Mouse (Mus musculus): ENCODE measurements at regions not wholly inside any gene's neighbourhood (a gene's known extent, or its start where the extent isn't known, plus 50 kb on each side); places are given as distances from the start of the nearest gene placed in this dataset.

DNA sequence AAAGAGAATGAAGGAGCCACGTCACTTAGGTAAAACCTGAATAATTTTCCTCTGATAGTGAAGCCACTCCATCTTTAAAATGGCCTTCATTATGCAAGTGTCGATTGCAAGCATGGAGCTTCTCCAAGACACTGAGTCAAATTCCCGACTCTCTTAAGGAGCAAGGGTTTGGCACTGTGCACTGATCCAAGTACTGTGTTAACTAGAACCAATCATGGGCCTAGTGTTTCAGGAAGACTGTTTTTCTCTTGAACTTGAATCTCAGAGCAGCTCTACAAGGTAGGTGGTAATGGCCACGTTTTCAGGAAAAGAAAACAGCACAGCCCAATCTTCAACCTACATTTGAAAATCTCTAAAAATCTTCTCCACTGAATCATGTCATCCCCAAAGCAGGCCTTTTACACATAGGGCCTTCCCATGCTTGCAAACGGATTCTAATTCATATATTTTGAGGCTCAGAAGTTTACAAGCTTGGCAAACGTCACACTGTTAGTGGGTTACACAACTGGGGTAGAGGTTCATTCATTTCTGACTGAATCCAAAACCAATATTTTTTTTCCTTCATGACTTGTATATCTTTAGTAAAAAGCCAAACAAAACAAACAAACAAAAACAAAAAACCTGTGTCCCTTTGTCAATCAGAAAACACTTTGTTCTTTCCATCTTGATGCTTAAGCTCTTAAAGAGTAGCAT, 342.2 kb upstream of the Zfp462 start:
- peak; percentile 40 for DNase-seq (ENCODE audit: low read depth)

DNA sequence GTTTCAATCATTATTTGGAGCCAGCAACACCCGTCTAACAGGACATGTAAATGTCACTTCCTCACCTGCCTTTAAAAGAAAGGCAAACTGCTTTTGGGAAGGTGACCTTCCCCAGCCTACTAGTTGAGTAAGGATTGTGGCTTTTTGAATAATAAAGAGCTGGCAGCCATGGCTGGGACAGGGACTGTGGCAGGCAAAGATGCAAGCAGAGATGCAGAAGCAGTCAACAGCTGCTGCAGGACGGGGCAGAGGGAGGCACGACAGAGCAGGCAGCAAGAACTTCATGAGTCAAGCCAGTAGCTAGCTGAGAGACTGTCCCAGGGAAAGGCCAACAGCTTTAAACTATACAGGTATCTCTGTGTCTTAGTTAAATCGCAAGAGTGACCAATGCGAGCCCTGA, 334.7 kb upstream of the Zfp462 start:
- DNase-seq (ENCODE audit: low read depth), result no peak

DNA sequence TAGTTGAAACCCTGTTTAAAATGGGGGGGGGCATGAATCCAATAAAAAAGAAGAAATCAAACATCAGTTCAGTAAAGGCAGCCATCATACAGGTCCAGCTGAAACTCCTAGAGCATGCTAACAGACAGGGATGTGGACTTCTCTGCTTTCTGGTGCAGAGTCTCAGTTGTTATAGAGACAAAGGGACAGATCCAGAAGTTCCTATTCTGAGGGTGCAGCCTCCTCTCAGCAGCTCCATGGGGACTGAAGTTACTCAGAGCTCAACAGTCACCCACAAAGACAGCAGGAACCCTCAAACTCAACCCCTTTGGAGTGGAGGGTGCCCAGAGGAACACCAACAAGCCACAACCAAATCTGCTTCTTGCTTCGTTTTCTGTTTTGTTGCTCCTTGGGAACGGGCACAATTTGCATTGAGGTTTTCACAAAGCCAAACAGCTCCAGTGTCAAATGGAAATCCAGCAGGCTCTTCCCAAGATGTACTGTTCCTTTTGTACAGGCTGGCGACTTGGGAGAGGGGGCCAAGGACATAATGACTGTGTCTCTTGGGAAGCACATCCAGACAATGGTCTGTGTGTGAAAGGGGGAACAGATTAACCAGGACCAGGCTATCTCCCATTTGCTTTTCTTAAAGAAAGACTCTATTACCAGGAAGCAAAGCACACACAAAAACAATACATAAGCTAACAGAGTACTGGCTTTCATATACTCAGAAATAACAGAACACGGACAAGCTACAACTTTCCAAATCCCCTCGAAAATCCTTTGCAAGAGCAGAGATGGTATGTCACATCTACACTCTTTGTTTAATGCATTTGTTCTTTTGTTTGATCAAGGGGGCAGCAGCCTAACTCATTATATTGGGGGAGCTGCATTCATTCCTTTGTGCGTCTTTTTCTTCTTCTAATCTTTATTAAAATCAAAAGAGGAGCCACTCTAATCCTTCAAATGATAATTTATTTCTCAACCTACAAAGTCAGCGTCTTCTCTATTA, 332.6 kb upstream of the Zfp462 start:
- DNase-seq (ENCODE audit: low read depth), result no peak

DNA sequence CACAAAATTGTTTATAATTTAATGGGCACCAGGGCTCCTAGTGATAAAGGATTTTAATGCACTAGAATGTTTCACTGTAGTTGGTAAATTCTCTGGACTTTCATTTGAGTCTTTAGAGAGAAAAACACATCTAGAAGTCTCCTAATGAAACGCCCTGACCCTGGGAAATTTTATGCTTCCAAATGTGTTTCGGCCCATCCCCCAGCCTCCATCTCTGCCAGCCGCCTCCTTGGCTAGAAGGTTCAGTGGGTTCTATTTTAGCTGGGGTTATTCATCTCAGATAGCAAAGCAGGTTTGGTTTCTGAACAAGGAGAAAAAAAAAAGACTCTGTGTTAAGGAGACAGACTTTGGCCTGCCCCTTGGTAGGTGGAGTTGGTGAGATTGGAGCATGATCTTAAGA, 331.8 kb upstream of the Zfp462 start:
- DNase-seq (ENCODE audit: low read depth), result no peak

DNA sequence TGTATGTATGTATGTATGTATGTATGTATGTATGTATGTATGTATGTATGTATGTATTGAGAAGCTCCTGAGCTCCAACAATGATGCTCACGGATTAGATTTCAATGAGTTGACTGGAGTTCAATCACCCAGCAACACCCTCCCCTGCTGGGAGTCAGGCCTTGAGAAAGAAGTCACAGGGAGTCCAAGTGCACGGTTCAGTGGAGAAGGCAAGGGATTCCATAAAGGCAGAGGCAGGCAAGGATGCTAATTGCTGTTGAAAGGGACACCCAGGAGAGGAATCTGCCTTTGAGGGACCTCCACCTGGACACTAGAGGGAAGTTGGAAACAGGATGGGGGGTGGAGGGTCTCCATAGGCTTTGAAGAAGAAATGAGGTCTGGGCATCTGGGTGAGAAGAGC, 331.2 kb upstream of the Zfp462 start:
- DNase-seq (ENCODE audit: low read depth), result no peak

DNA sequence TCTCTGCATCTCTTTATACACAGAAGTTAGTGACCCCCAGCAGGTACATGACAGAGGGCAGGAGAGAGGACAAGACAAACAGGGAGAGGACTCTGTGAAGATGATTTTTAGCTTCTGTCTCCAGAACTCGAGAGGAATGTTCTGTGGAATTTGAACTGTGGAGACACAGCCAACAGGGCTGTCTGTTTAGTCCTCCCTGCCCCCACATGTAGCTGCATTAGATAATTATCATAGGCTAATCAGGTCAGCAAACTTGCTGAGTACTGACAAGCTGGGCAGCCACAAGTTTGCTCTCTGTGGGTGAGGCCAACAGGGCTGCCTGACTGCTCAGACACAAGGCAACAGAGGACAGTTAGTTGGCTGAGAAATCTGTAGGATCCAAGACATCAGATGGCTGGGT, 329.0 kb upstream of the Zfp462 start:
- no peak for DNase-seq (ENCODE audit: low read depth)

DNA sequence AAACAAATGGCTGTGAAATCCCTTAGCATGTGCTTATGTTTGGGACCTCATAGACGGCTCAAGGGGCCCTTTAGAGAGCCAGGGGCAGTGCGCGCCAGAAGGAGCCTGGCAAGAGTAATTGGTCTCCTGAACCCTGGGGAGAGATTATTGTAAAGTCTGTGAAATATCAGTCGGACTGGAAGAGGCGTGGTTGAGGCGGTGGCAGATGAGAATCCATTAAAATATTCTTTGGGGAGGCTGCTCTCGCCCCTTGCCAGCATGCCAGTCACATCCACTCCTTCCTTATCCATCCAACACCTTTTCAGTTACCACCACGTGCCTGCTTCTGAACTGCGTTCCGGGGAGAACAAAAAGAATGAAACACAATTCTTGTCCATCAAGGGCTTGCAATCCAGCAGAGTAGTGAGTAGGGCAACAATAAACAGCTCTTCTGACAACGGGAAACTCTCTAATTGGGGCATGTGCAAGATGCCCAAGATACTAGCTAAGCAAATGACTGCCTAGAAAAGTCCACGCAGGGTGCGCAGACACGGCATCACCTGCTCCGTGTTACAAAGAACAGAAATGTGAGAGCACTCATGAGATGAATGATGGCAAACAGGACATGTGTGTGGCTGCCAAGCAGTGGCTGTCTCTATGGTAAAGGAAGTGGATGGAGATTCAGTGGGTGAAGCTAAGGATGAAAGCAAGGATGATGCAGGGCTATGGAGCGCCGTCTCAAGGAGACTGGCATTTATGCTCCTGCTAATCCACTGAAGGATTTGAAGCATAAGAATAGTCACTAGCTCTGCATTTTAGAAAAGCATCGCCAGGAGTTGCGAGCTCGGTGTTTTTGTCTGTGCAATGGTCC, 320.6 kb upstream of the Zfp462 start:
- no peak for DNase-seq (ENCODE audit: low read depth)

DNA sequence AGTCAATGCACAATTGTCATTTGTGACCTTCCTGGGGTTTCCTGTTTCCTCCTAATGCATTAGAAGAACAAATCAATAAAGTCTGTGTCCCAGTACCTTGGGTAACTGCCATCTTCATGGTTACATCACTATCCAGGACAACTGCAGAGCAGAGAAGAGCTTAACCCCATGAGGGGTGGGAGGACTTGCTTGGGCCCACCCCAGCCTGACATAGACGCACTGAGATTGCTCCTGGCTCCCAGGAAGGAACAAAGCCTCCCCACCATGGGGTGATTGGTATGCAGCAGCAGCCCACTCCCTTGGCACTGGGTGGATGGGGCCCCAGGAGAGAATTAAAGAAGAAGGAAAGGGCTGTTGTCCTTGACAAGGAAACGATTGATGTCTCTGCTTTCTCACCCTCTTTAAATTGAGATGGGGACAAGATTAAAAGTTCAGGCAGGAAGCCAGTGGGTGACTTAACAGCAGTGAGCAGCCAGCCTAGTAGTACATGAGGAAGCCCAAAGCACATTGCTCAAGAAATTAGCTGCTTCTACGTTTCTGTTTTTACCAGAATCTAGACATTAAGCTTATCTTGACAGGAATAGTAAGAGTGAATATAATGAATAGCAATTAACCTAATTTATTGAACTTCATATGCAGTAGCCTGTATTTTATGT, 307.7 kb upstream of the Zfp462 start:
- DNase-seq (ENCODE audit: low read depth), result no peak

DNA sequence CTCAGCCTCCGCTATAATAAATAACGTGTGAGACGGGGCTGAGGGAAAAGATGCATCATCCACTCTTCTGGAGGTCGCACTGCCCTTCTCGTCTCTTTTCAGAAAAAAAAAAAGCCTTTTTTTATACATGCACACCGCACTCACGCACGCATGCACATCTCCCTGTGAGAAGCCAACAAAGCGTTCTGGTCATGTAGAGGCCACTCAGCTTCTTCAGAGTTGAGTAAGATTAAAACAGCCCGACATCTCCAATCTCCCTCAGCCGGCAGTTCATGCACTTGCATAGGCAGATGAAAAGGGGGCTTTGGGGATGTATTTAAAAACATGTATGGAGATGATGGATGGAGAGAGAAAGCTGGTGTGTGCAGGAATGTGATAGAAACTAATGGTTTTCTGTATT, 298.8 kb upstream of the Zfp462 start:
- no peak for DNase-seq (ENCODE audit: low read depth)

DNA sequence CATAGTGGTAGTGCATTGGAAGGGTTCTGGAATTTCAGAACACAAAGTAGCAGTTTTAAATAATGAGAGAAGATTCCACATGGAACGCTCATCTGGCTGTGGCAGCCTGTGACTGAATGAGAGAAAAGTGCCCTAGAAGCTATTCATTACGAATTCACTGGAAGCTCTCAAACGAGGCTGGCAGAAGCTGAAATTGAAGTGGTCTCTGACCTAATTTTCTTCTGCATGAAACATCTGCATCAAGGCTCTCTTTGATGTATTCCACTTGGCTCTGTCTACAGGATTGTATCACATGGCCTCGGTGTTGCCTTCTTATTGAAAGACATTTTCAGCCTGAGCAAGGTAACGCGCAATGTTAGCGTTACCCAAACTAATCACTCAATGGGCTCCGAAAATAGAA, 298.4 kb upstream of the Zfp462 start:
- no peak for DNase-seq (ENCODE audit: low read depth)

DNA sequence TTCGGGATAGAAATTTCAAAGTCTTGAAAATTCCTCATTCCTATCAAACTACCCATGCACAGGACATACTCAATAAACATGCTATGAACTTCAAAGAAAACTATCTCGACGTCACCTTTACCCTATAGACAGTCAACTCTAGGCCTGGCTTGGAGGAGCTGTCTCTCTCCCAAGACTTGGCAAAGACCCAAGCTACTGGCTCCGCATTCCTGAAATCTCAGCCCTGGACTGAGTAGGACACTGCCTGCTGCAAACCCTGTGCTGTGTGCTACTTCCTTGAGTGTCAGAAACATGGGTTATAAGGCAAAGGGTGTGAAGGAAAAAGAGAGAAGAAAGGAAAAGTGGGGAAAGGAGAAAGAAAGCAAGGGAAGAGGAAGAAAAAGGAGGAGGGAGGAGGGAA, 296.6 kb upstream of the Zfp462 start:
- DNase-seq (ENCODE audit: low read depth), result no peak

DNA sequence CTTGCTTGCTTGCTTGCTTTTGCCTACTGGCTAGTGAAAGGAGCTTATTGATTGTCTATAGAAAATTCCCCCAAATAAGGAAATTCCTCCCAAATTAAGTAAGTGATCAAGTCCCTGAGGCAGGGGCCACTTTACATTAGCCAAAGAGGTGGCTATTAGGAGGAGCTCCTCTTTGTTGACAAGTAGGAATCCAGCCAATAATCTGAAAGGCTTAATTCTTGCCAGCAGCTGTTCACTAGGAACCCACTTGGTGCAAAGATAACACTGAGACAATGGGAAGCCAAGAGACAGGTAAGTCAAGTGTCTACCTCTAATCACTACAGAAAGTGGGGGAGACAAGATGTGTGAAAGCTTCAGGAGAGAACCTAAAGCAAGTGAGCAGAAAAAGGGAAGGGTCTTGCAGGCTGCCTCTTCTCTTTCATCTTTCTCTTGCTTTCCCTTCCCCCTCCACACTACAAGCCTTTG, 293.2 kb upstream of the Zfp462 start:
- DNase-seq (ENCODE audit: low read depth), result no peak

DNA sequence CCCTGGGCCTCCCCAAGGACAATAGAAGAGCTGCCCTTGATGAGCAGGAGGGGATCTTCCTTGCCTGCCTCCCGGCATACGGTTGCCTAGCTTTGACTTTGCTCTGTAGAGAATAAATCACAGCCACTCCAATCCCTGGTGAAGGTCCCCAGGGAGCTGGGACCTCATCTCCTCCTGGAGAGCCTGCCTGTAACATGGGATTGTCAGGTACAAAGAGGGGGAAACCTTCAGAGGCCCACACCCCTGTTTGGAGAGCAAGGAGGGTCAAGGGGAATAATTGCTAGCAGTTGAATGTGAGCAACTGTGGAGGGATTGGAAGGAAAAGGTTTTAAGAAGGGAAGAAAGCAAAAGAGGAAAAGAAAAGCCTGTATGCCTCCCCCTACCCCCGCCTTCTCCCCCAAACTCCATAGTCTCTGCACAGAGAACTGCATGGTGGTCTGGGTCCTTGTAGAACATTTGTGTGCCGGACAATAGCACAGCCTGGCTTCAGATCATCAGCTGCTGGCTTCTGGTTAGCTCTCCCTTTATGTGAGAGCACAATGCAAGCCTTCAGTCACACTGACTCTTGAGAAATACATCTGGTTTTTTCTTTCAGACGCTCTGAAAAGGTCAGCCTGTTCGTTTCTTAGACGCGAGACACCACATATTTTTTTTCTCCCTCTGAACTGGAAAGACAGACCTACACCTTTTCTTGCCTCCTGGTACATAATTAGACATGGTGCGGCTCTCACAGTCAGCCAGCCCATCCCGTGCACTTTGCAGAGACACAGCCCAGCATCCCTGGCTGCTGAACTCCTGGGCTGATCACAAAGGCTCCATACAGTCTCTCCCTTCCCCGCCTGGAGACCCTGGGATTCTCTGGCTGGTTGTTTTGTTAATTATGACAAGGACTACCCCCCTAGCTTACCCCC, 292.5 kb upstream of the Zfp462 start:
- DNase-seq (ENCODE audit: low read depth), result no peak

DNA sequence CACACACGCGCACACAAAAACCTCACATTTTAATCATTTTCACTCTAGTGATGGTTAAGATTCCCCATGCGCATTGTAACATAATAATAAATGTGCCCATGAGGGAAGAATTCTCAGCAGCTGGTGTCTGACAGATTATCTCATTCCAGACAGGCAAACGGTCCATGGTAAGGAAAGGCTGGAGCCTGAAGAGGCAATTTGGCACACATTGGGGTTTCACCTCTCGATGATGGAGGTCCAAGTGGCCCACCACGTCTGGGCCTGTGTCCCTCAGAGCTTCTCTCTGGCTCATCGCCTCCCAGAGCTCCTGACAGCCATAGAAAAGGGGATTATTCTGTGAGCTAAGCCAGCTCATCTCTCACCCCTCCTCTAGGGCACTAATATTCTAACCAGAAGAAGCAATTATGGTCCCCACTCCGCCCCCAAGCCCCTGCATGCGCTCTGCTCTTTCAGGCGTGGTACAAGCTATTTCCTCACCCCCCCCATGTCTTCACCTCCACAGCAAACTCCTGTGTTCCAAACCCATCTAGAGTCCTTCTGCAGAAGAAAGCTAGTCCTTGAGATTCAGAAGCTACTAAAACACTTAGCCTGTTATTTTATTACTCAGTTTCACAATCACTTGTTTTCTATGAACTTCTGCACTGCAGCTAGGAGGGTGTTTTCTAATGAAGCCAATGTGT, 291.6 kb upstream of the Zfp462 start:
- DNase-seq (ENCODE audit: low read depth), result no peak

Data from gonadal fat pad, adult 2 months (tissue).